Mouse (Mus musculus): ENCODE measurements around the gene Prpf6. TPM values are rescaled to one million over a fixed set of nuclear protein-coding genes. Genes with fewer than 3 reads are reported as not detected.
A peak's percentile ranks its signal among the peaks of the same experiment; 100 is the strongest.

Gene Prpf6
- polyA plus RNA-seq, 1 experiment from 2014 or later = 32.3 TPM

DNA sequence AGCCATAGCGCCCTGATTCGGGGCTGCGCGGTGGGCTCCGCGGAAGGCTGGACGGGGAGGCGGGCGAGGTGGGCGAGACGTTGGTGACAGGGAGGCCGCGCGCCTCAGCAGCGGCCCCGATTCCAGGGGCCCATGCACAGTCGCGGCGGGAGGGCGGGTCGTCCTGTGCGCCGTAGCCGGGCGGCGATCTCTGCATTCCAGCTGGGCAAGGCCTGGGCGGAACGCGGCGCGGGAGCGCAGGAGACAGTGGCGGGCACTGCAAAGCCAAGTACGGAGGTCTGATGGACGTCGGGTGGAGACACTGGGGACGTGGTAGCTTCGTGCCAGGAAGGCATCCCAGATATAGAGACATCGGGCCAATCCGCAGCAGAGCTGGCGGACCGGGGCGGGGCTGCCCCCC lies 79.7 kb downstream of the Prpf6 start, which contains the start of gene Sox18:
TSS of gene Sox18 (minus strand) at position 315 of the 400 bp plus-strand sequence.
- Histone ChIP-seq H3K9me3 (ENCODE audit: low read length) (no peaks in the 10 kb centered on the region), H3K36me3 (ENCODE audit: insufficient read depth, low read length) (no peaks in the 10 kb centered on the region), H3K9ac (replicated peaks; ENCODE audit: low read depth) (peak within 1 kb of the TSS; percentile 54), H3K4me2 (replicated peaks; ENCODE audit: low read depth, low read length) (peak within 1 kb of the TSS; percentile 57), H3K27me3 (replicated peaks; ENCODE audit: insufficient read depth, low read length) (peaks cover 28% of the 10 kb centered on the region), H3K4me3 (ENCODE audit: low read depth, low read length) (peak within 1 kb of the TSS; percentile 52), H3K27ac (ENCODE audit: low read length) (peak within 1 kb of the TSS; percentile 77), H3K4me1 (ENCODE audit: insufficient read depth, low read depth, low read length) (peaks cover 13% of the 10 kb centered on the region; the same call in 1 of the 2 replicates)
- DNase-seq (ENCODE audit: low spot score) = peak; percentile 48
- ATAC-seq = peak; percentile 59
- WGBS = under 1% methylated on average over 43 of the region's 43 CpGs
- TF ChIP-seq EP300 (IDR thresholded peaks at IDR 0.05) = no peak
- no peak for TF ChIP-seq CTCF (IDR thresholded peaks at IDR 0.05)

DNA sequence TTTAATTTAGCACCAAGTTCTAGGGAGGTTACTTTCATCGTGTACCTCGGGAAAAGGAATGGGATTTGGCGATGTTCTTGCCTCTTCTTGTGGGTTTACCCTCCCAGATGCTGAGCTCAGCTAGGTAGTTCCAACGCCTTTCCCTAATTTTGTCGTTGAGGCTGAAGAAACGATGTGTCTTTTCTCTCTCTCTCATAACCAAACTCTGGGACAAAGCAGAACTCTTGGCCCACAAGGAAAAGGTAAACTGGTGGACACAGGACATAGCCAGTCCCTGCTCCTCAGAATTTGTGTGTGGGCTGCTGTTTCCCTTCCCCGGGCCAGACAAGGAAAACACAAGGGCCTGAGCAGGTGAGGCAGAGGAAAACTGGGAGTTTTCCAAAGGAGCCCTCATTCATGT lies 80.3 kb downstream of the Prpf6 start:
- Histone ChIP-seq H3K27ac (ENCODE audit: low read length) (0 out of 2 replicates have a peak overlapping the region, but pooled peaks have one; percentile 77), H3K9ac (replicated peaks; ENCODE audit: low read depth) (no peak overlapping the region), H3K9me3 (ENCODE audit: low read length) (no peaks in the 10 kb centered on the region), H3K27me3 (replicated peaks; ENCODE audit: insufficient read depth, low read length) (peaks cover 28% of the 10 kb centered on the region), H3K4me2 (replicated peaks; ENCODE audit: low read depth, low read length) (peak overlapping the region; percentile 57), H3K4me3 (ENCODE audit: low read depth, low read length) (no peak overlapping the region), H3K4me1 (ENCODE audit: insufficient read depth, low read depth, low read length) (peaks cover 13% of the 10 kb centered on the region; the same call in 1 of the 2 replicates), H3K36me3 (ENCODE audit: insufficient read depth, low read length) (no peaks in the 10 kb centered on the region)
- WGBS = 30% methylated on average over 7 of the region's 7 CpGs
- ATAC-seq (no peak), DNase-seq (ENCODE audit: low spot score) (no peak)
- TF ChIP-seq CTCF (IDR thresholded peaks at IDR 0.05) (no peak), EP300 (IDR thresholded peaks at IDR 0.05) (no peak)

DNA sequence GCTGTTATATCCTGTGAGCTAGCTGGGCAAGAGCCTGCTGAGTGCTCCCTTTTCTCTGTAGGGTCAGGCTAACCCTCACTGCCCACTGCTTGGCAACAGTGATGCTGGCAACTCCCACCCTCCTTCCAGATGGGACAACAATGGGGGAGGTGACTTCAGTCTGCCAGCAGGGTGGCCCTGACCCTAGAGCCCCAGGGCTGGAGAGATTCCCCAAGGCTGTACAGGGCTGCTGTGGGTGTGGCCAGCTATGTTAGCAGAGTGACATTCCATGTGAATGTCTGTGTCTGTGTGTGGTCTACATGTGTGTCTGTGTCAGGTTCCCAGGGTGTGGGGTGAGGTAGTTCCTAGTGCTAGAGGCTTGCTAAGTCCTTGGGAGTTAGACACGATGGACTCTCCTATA lies 81.8 kb downstream of the Prpf6 start:
- peaks cover 28% of the 10 kb centered on the region for H3K27me3 ChIP-seq (replicated peaks; ENCODE audit: insufficient read depth, low read length)
- peak; percentile 62 for DNase-seq (ENCODE audit: low spot score)

DNA sequence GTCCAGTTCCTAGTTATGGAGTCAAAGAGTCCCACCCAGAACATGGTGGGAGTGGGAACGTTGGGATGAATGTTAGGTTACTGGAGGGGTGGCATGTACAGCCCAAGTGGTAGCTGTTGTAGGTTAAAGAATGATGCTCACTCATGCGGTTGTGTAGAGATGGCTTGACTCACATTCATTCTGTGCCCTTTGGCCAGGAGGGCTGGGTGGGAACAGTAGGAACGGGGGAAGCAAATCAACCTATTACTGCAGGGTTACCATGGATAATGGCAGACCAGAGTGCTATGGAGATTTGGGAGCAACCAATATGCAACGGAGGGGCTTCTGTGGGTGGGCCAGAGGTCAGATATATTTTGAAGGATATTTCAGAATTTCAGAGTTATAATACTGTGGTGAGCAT lies 83.3 kb downstream of the Prpf6 start:
- no peak overlapping the region for H3K9ac ChIP-seq (replicated peaks; ENCODE audit: low read depth)
- H3K9me3 ChIP-seq (ENCODE audit: low read length) = no peaks in the 10 kb centered on the region
- no peak overlapping the region for H3K4me3 ChIP-seq (ENCODE audit: low read depth, low read length)
- H3K27ac ChIP-seq (ENCODE audit: low read length) = peak overlapping the region; percentile 59
- ATAC-seq (no peak), DNase-seq (ENCODE audit: low spot score) (no peak)
- no peak overlapping the region for H3K4me2 ChIP-seq (replicated peaks; ENCODE audit: low read depth, low read length)
- TF ChIP-seq EP300 (IDR thresholded peaks at IDR 0.05) (no peak), CTCF (IDR thresholded peaks at IDR 0.05) (no peak)
- WGBS = 79% methylated on average over 4 of the region's 4 CpGs
- H3K27me3 ChIP-seq (replicated peaks; ENCODE audit: insufficient read depth, low read length) = peaks cover 27% of the 10 kb centered on the region
- H3K4me1 ChIP-seq (ENCODE audit: insufficient read depth, low read depth, low read length) = peaks cover 13% of the 10 kb centered on the region; the same call in 1 of the 2 replicates
- no peaks in the 10 kb centered on the region for H3K36me3 ChIP-seq (ENCODE audit: insufficient read depth, low read length)

More for the DNA sequence above, 81.8 kb downstream of the Prpf6 start:
- no peak overlapping the region for H3K4me3 ChIP-seq (ENCODE audit: low read depth, low read length)
- H3K4me2 ChIP-seq (replicated peaks; ENCODE audit: low read depth, low read length) = no peak overlapping the region
- H3K9ac ChIP-seq (replicated peaks; ENCODE audit: low read depth) = no peak overlapping the region
- ATAC-seq = peak; percentile 48
- 27% methylated on average over 1 of the region's 1 CpGs for WGBS
- TF ChIP-seq CTCF (IDR thresholded peaks at IDR 0.05) = no peak
- 0 out of 2 replicates have a peak, but pooled peaks have one; percentile 28 for TF ChIP-seq EP300 (IDR thresholded peaks at IDR 0.05)
- no peaks in the 10 kb centered on the region for H3K36me3 ChIP-seq (ENCODE audit: insufficient read depth, low read length)
- H3K27ac ChIP-seq (ENCODE audit: low read length) = peak overlapping the region; percentile 57
- peaks cover 13% of the 10 kb centered on the region; the same call in 1 of the 2 replicates for H3K4me1 ChIP-seq (ENCODE audit: insufficient read depth, low read depth, low read length)
- no peaks in the 10 kb centered on the region for H3K9me3 ChIP-seq (ENCODE audit: low read length)

DNA sequence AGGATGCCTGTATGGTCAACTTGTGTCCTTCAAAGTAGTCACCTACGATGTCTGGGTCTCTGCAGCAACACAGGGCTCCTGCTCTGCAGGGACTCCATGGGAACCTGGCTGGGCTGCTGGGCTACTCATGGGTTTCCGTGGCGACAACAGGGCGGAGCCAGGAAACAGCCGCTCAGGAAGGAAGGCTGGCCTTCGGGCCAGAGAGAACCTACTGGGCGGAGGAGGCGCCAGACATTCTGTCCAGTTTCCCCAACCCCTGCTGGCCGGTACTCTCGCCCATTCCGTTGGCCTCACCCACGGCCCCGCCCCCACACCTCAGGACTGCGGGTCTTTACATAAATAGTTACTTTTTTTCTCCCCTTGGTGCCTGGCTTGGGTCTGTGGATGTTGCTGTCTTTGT lies 83.8 kb downstream of the Prpf6 start:
- Histone ChIP-seq H3K36me3 (ENCODE audit: insufficient read depth, low read length) (no peaks in the 10 kb centered on the region), H3K9me3 (ENCODE audit: low read length) (no peaks in the 10 kb centered on the region), H3K4me2 (replicated peaks; ENCODE audit: low read depth, low read length) (peak overlapping the region; percentile 39), H3K4me3 (ENCODE audit: low read depth, low read length) (no peak overlapping the region), H3K27ac (ENCODE audit: low read length) (peak overlapping the region; percentile 76), H3K4me1 (ENCODE audit: insufficient read depth, low read depth, low read length) (peaks cover 11% of the 10 kb centered on the region; the same call in 1 of the 2 replicates), H3K9ac (replicated peaks; ENCODE audit: low read depth) (peak overlapping the region; percentile 23; the same call in 1 of the 2 replicates), H3K27me3 (replicated peaks; ENCODE audit: insufficient read depth, low read length) (peaks cover 22% of the 10 kb centered on the region)
- TF ChIP-seq EP300 (IDR thresholded peaks at IDR 0.05) = peak; percentile 87
- TF ChIP-seq CTCF (IDR thresholded peaks at IDR 0.05) = peak; percentile 41
- WGBS = 1% methylated on average over 14 of the region's 14 CpGs
- ATAC-seq = peak; percentile 47
- DNase-seq (ENCODE audit: low spot score) = peak; percentile 85

DNA sequence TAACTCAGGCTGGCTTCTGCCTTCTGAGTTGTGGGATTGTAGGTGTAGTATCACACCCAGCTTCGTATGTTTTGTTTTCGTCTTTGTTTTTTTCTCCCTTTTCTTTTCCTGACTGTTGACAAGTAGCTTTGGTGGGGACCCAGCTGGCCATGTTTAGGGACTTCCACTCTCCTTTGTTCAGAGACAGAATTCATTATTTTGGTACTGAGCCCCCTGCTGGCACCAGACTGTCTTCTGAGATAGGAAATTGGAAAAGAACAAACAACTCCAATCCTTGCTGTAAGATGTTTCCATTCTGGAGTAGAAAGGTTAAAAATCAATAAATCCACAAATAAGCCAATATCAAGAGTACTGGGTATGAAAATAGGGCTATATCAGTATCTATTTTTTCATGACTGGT lies 84.8 kb downstream of the Prpf6 start:
- no peaks in the 10 kb centered on the region for H3K9me3 ChIP-seq (ENCODE audit: low read length)
- H3K27ac ChIP-seq (ENCODE audit: low read length) = peak overlapping the region; percentile 76
- no peak overlapping the region for H3K4me3 ChIP-seq (ENCODE audit: low read depth, low read length)
- peaks cover 5% of the 10 kb centered on the region; the same call in 1 of the 2 replicates for H3K4me1 ChIP-seq (ENCODE audit: insufficient read depth, low read depth, low read length)
- peak; percentile 26 for DNase-seq (ENCODE audit: low spot score)
- H3K4me2 ChIP-seq (replicated peaks; ENCODE audit: low read depth, low read length) = no peak overlapping the region; the same call in 1 of the 2 replicates
- peaks cover 12% of the 10 kb centered on the region for H3K27me3 ChIP-seq (replicated peaks; ENCODE audit: insufficient read depth, low read length)
- no peak overlapping the region for H3K9ac ChIP-seq (replicated peaks; ENCODE audit: low read depth)
- H3K36me3 ChIP-seq (ENCODE audit: insufficient read depth, low read length) = no peaks in the 10 kb centered on the region
- TF ChIP-seq EP300 (IDR thresholded peaks at IDR 0.05) (no peak), CTCF (IDR thresholded peaks at IDR 0.05) (peak; percentile 51)
- no peak for ATAC-seq
- WGBS = 40% methylated on average over 2 of the region's 2 CpGs

Measured in lung, postnatal 0 days (tissue).